Comparison of ENCODE assay signal across 8 mouse cellular contexts in the genomic region with DNA sequence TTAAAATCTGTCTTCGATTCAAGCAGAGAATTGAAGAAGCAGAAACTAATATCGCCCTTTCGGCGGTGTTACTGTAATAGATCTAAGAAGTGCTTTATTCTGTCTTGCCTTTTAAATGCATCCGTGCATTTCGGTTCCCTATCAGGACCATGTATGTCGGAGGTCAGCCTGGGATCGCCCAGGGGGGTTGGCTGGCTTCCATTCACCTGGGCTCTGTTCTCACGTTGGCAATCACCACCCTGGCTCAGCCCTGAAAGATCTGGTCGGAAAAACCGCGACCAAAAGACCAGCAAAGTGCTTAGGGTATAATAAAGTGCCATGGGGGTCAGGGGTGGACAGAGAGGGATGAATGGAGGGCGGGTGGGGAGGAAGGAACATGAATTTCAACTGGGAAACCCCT. TPM values are rescaled to one million over a fixed set of nuclear protein-coding genes. Genes with fewer than 3 reads are reported as not detected.
DNase-seq lines count a peak whose midpoint lies in the region; ATAC-seq lines count a peak whose summit lies in the region.

No protein-coding gene starts in this region.

- WGBS in heart, embryonic 11.5 days (ENCODE audit: insufficient replicate concordance): 18% methylated on average over 13 of the region's 13 CpGs
- WGBS in hindbrain, embryonic 12.5 days: 13% methylated on average over 13 of the region's 13 CpGs
- WGBS in liver, embryonic 13.5 days (ENCODE audit: insufficient replicate concordance): 14% methylated on average over 13 of the region's 13 CpGs

- DNase-seq in heart, postnatal 10 days: no peak
- peak; percentile 68 for DNase-seq in cerebellum, adult 8-10 months
- DNase-seq in liver, embryonic 13.5 days: no peak
- no peak for DNase-seq in frontal cortex, postnatal 36 days (ENCODE audit: low spot score in 2 of 2)
- no peak for DNase-seq in urinary bladder, adult 2 months (ENCODE audit: low spot score)
- no peak for DNase-seq in layer of hippocampus, postnatal 36 days

- peak overlapping the region; percentile 98 for H3K4me2 ChIP-seq in heart, embryonic 11.5 days
- peak overlapping the region; percentile 99 for H3K4me2 ChIP-seq in hindbrain, embryonic 12.5 days (replicated peaks)
- peak overlapping the region; percentile 70 for H3K4me2 ChIP-seq in liver, embryonic 13.5 days

- ATAC-seq in heart, embryonic 11.5 days (replicated peaks; ENCODE audit: insufficient number of reproducible peaks, low FRiP score, low TSS enrichment): no peak
- peak; percentile 17; the same call in 1 of the 2 replicates for ATAC-seq in hindbrain, embryonic 12.5 days (ENCODE audit: low FRiP score)
- no peak for ATAC-seq in liver, embryonic 13.5 days (ENCODE audit: low read depth)

- no peaks in the 10 kb centered on the region for H3K36me3 ChIP-seq in heart, embryonic 11.5 days (ENCODE audit: control insufficient read depth, insufficient read depth, low read length)
- H3K36me3 ChIP-seq in hindbrain, embryonic 12.5 days: no peaks in the 10 kb centered on the region
- no peaks in the 10 kb centered on the region for H3K36me3 ChIP-seq in liver, embryonic 13.5 days

- peak overlapping the region; percentile 78 for H3K4me3 ChIP-seq in heart, embryonic 11.5 days (ENCODE audit: low read depth, low read length)
- H3K4me3 ChIP-seq in hindbrain, embryonic 12.5 days: peak overlapping the region; percentile 90
- H3K4me3 ChIP-seq in liver, embryonic 13.5 days (replicated peaks): peak overlapping the region; percentile 60

- H3K27ac ChIP-seq in heart, embryonic 11.5 days (ENCODE audit: low read depth, low read length): no peak overlapping the region
- no peak overlapping the region for H3K27ac ChIP-seq in hindbrain, embryonic 12.5 days
- H3K27ac ChIP-seq in liver, embryonic 13.5 days: no peak overlapping the region

- H3K9me3 ChIP-seq in heart, embryonic 11.5 days (replicated peaks; ENCODE audit: control insufficient read depth, low read length): no peaks in the 10 kb centered on the region
- H3K9me3 ChIP-seq in hindbrain, embryonic 12.5 days (replicated peaks): no peaks in the 10 kb centered on the region
- H3K9me3 ChIP-seq in liver, embryonic 13.5 days (replicated peaks): no peaks in the 10 kb centered on the region

- intact Hi-C loops in heart, postnatal 10 days (cut with DNase I): loop anchor here (2.0 kb wide), 1 partner anchor 82 kb away; no protein-coding TSS in a partner anchor

- H3K9ac ChIP-seq in heart, embryonic 11.5 days (ENCODE audit: low read depth, low read length): no peak overlapping the region
- peak overlapping the region; percentile 84 for H3K9ac ChIP-seq in hindbrain, embryonic 12.5 days
- H3K9ac ChIP-seq in liver, embryonic 13.5 days: no peak overlapping the region

- no peaks in the 10 kb centered on the region for H3K4me1 ChIP-seq in heart, embryonic 11.5 days (ENCODE audit: control insufficient read depth, insufficient read depth, low read length)
- peaks cover 4% of the 10 kb centered on the region; the same call in 1 of the 2 replicates for H3K4me1 ChIP-seq in hindbrain, embryonic 12.5 days
- H3K4me1 ChIP-seq in liver, embryonic 13.5 days (replicated peaks): no peaks in the 10 kb centered on the region

- peaks cover 40% of the 10 kb centered on the region for H3K27me3 ChIP-seq in heart, embryonic 11.5 days (ENCODE audit: control insufficient read depth, insufficient read depth, low read length)
- H3K27me3 ChIP-seq in hindbrain, embryonic 12.5 days: peaks cover 47% of the 10 kb centered on the region
- H3K27me3 ChIP-seq in liver, embryonic 13.5 days: peaks cover 52% of the 10 kb centered on the region

RNA-seq across cellular contexts. Expression of gene Tmem150c, which starts 1.3 kb away (rescaled TPM):
- 0.54 and 1.0 TPM in 2 replicates for polyA plus RNA-seq in heart, embryonic 11.5 days (2014; fragmentation: Nextera tagmentation; extraction: Ambion mirVana)
- total RNA-seq in heart, postnatal 10 days (2021): 1 to 10 TPM; 4.4 to 4.8 TPM
- 8.2 and 9.9 TPM in 2 replicates for polyA plus RNA-seq in hindbrain, embryonic 12.5 days (2016; fragmentation: Nextera tagmentation; extraction: Ambion mirVana)
- polyA plus RNA-seq in liver, embryonic 13.5 days (2015; fragmentation: Nextera tagmentation; extraction: Ambion mirVana): 0.83 and 1.7 TPM in 2 replicates
- polyA plus RNA-seq in urinary bladder, adult 2 months (2012; rRNA removed): 0.85 and 1.8 TPM in 2 replicates
- 10 to 100 TPM; 77.4 to 83.2 TPM for total RNA-seq in layer of hippocampus, postnatal 36 days (2021)
